Mouse (Mus musculus) heart, embryonic 11.5 days (tissue): Measurements from ENCODE around the gene Nanos3. TPM values are rescaled to one million over a fixed set of nuclear protein-coding genes. Genes with fewer than 3 reads are reported as not detected.

ENCODE experiments used
- ATAC-seq: fragments of 200-750 bp; cut with Nextera tagmentation; replicated peaks from 2 replicates; pipeline ENCODE4 v1.8.0; 2017; ENCODE audit warnings: moderate library complexity; ENCODE audit not compliant: insufficient number of reproducible peaks, low FRiP score, low TSS enrichment
- H3K27ac ChIP-seq: fragments of 300-500 bp; sonication (generic); 2 replicates; pipeline ENCODE4 v1.5.1; 2014; ENCODE audit warnings: mild to moderate bottlenecking, low read depth, low read length
- H3K27me3 ChIP-seq: fragments of 300-500 bp; sonication (generic); 2 replicates; pipeline ENCODE4 v1.6.1; 2014; ENCODE audit warnings: mild to moderate bottlenecking, low read length, mixed read lengths; ENCODE audit not compliant: control insufficient read depth, insufficient read depth
- H3K36me3 ChIP-seq: fragments of 300-500 bp; sonication (generic); 2 replicates; pipeline ENCODE4 v1.6.1; 2014; ENCODE audit warnings: mild to moderate bottlenecking, low read length, moderate library complexity, mixed read lengths; ENCODE audit not compliant: control insufficient read depth, insufficient read depth
- H3K4me1 ChIP-seq: fragments of 300-500 bp; sonication (generic); 2 replicates; pipeline ENCODE4 v1.6.1; 2014; ENCODE audit warnings: low read length; ENCODE audit not compliant: control insufficient read depth, insufficient read depth
- H3K4me2 ChIP-seq: fragments of 300-500 bp; sonication (generic); 2 replicates; pipeline ENCODE4 v1.6.1; 2014; ENCODE audit warnings: mild to moderate bottlenecking, moderate library complexity
- H3K4me3 ChIP-seq: fragments of 300-500 bp; sonication (generic); 2 replicates; pipeline ENCODE4 v1.5.1; 2014; ENCODE audit warnings: low read depth, low read length
- H3K9ac ChIP-seq: fragments of 300-500 bp; sonication (generic); 2 replicates; pipeline ENCODE4 v1.6.1; 2014; ENCODE audit warnings: mild to moderate bottlenecking, low read depth, low read length, moderate library complexity
- H3K9me3 ChIP-seq: fragments of 300-500 bp; sonication (generic); replicated peaks from 2 replicates; pipeline ENCODE4 v1.6.1; 2016; ENCODE audit warnings: low read length; ENCODE audit not compliant: control insufficient read depth
- WGBS: fragments of 180-500 bp; shearing (Covaris S2); extraction: QIAGEN DNeasy Blood & Tissue Kit; methylation state at CpG from one replicate; pipeline ENCODE4 v1.1.7; 2014; ENCODE audit not compliant: insufficient replicate concordance; 5-methylcytosine and 5-hydroxymethylcytosine counted together
- polyA plus RNA-seq: library from polyadenylated mRNA; unstranded; fragments of >200 nt; fragmentation: Nextera tagmentation; extraction: Ambion mirVana; gene quantifications from 2 replicates; pipeline ENCODE4 v1.2.1, GENCODE M21; 2014

Gene Nanos3
- polyA plus RNA-seq, result 1.4 and 2.8 TPM in 2 replicates

DNA sequence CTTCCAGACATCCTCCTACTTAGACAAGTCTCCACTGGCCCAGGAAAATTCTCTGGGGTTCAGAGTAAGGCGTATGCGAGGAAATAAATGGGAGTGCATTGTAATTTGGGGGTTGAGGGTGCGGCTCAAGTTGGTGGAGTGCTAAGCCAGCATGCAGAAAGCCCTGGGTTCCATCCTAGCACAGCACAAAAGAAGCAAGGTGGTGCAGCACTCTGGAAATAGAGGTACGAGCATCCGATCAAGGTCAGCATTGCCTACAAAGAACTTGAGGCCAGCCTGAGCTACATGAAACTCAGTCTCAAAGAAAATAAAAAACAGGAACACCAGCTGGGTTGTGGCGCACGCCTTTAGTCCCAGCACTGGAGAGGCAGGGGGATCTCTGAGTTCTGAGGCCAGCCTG is at the start of gene Nanos3:
Gene Nanos3 (minus strand): TSS at position 101 of the 400 bp plus-strand sequence.
- Histone ChIP-seq H3K36me3 (no peaks in the 10 kb centered on the region), H3K27ac (no peak within 1 kb of the TSS), H3K9me3 (no peaks in the 10 kb centered on the region), H3K27me3 (peaks cover 6% of the 10 kb centered on the region; the same call in 1 of the 2 replicates), H3K4me2 (peak within 1 kb of the TSS; percentile 90), H3K4me1 (peaks cover 30% of the 10 kb centered on the region), H3K9ac (peak within 1 kb of the TSS; percentile 98), H3K4me3 (peak within 1 kb of the TSS; percentile 79)
- 90% methylated on average over 7 of the region's 7 CpGs for WGBS
- no peak for ATAC-seq

DNA sequence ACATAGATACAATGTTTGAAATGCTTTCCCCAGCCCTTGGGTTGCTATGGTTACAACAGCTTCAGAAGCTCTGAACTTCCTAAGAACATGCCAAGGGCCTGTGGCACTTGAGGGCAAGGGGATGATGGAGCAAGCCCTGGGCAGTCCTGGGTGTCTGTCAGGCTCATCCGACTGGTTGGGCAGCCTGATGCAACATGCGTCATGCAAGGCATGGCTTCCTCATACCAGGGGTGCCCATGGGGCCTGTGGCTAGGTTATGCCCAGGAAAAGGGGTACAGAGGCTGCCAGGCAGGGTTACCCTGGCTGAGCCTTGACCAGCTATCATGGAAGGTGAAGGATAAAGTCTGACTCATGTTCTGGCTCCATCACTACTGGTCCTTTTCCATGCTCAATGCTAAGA is 48.0 kb upstream of the Nanos3 start:
- no peak for ATAC-seq
- Histone ChIP-seq H3K4me2 (no peak overlapping the region), H3K36me3 (peaks cover 9% of the 10 kb centered on the region), H3K4me1 (peaks cover 10% of the 10 kb centered on the region), H3K9me3 (no peaks in the 10 kb centered on the region), H3K27ac (no peak overlapping the region), H3K9ac (no peak overlapping the region), H3K27me3 (no peaks in the 10 kb centered on the region), H3K4me3 (no peak overlapping the region)
- WGBS, result 76% methylated on average over 2 of the region's 2 CpGs

DNA sequence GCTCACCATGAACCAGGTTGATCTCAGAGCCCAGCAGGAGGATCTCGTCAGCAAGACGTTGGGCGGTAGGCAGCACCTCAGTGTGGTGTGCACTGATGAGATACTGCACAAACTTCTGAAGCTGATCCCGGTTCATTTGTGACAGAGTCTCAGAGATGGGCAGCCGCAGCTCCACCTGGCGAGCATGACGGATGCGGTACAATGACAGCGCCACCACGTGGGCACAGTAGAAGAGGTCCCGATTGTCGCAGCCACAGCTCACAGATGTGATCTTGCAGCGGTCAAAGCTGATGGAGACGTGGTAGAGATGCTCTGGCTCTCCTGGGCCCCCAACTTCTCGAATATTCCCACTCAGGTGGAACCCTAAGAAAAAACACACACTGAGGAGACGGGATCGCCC is 45.7 kb upstream of the Nanos3 start:
- H3K4me1 ChIP-seq, result peaks cover 3% of the 10 kb centered on the region
- H3K27me3 ChIP-seq, result no peaks in the 10 kb centered on the region
- peaks cover 15% of the 10 kb centered on the region for H3K36me3 ChIP-seq
- H3K4me3 ChIP-seq, result no peak overlapping the region
- no peak overlapping the region for H3K27ac ChIP-seq
- WGBS, result 76% methylated on average over 17 of the region's 17 CpGs
- no peak overlapping the region for H3K9ac ChIP-seq
- no peak for ATAC-seq
- H3K4me2 ChIP-seq, result no peak overlapping the region
- H3K9me3 ChIP-seq, result no peaks in the 10 kb centered on the region

DNA sequence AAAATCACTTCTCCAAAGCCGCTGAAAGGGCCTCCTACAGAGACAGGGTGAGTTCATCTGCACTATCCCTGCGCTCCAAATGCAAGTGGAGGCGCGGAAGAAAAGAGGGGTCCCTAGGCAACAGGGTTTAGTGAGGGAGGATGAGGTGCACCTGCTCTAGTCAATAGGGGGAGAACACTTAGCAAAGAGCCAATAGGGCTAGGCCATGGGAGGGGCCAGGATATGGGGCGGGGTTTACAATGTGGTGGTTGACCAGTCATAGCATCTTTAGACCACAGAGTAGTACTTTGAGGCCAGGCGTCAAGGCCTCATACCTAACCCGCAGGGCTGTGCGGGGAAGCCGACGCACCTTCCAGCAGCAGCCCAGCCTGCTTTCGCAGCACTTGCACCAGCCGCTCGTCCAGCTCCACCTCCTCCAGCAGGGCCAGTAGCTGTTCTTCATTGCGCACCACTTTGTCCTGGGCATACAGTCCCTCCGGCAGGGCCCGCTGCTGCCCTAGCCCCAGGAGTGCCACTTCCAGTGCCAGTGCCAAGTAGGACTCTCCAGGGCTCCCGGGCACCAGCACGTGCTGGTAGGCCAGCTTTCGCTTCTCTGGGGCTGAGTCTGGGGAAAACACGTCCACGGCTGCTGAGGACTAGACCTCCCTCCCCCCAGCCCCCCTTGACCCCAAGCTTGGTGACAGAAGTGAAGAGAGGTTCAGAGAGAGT is 38.5 kb upstream of the Nanos3 start:
- no peak overlapping the region for H3K9ac ChIP-seq
- no peak for ATAC-seq
- no peak overlapping the region for H3K27ac ChIP-seq
- no peaks in the 10 kb centered on the region for H3K4me1 ChIP-seq
- WGBS, result 85% methylated on average over 21 of the region's 21 CpGs
- H3K36me3 ChIP-seq, result peaks cover 29% of the 10 kb centered on the region
- no peak overlapping the region for H3K4me2 ChIP-seq
- no peaks in the 10 kb centered on the region for H3K9me3 ChIP-seq
- no peak overlapping the region for H3K4me3 ChIP-seq
- H3K27me3 ChIP-seq, result no peaks in the 10 kb centered on the region

DNA sequence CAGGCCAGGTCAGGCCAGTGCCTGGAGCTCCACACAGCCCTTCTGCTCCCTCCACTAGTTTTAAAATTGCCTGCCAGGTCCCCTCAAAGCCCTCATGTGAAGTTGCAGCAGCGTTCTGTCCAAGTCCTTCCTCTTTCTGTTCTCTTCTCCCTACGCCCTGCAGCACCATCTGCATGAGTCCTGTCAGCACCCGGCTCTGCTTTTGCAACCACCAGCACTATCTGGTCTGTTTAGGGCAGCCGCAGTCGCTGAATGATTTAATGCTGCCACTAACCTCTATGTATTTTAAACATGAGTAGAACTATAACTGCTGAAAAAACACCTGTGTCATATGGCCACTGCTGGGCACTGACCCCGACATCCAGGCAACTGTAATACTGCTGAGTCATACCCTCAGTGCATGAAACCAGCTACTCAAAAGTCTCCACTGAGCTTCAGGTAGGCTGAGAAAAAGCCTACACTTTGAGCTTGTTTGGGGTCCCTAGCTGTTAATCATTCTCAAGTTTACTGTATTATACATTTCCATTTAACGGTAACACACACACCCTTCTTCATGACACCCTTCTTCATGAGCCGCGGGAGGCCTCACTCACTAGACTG is 37.6 kb upstream of the Nanos3 start:
- H3K9me3 ChIP-seq, result no peaks in the 10 kb centered on the region
- no peak overlapping the region for H3K4me3 ChIP-seq
- no peaks in the 10 kb centered on the region for H3K4me1 ChIP-seq
- WGBS, result 85% methylated on average over 9 of the region's 9 CpGs
- H3K9ac ChIP-seq, result no peak overlapping the region
- H3K27ac ChIP-seq, result no peak overlapping the region
- no peaks in the 10 kb centered on the region for H3K27me3 ChIP-seq
- ATAC-seq, result no peak
- no peak overlapping the region for H3K4me2 ChIP-seq
- H3K36me3 ChIP-seq, result peaks cover 29% of the 10 kb centered on the region

DNA sequence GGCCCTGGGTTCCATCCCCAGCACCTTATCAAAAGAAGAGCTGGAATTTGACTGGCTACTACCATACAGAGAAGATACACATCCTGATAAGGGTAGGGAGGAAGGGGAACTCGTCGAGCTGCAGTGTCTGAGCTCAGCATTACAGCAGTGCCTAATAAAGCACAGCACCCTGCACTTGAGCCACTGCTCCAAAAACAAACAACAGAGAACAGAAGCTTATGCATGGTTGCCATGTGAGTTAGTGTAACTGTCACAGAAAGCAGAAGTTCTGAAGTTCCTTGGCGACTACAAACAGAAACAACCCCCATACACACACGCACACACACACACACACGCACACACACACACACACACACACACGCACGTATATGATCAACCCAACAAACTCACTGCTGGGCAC is 35.1 kb upstream of the Nanos3 start:
- Histone ChIP-seq H3K9me3 (no peaks in the 10 kb centered on the region), H3K4me3 (no peak overlapping the region), H3K27ac (no peak overlapping the region), H3K27me3 (no peaks in the 10 kb centered on the region), H3K36me3 (peaks cover 30% of the 10 kb centered on the region), H3K4me1 (no peaks in the 10 kb centered on the region), H3K4me2 (no peak overlapping the region), H3K9ac (no peak overlapping the region)
- no peak for ATAC-seq
- WGBS, result 63% methylated on average over 7 of the region's 7 CpGs

DNA sequence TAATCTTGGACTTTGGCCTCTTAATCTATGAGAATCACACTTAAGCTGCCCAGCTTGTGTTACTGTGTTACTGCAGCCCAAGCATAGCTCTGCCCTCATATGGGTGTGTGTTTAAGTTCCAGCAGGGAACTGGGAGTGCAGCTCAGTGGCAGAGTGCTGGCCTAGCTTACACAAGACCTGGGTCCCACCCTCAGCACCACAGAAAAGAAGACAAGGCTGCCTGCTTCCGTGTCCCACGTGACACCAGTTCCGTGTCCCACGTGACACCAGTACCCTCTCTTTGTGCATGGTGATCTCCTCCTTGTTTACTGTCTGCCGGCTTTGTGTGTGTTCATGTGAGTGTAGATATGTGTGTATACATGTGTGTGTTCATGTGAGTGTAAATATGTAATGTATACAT is 33.1 kb upstream of the Nanos3 start:
- ATAC-seq, result no peak
- Histone ChIP-seq H3K4me3 (no peak overlapping the region), H3K9me3 (no peaks in the 10 kb centered on the region), H3K9ac (no peak overlapping the region), H3K27me3 (no peaks in the 10 kb centered on the region), H3K4me1 (no peaks in the 10 kb centered on the region), H3K36me3 (peaks cover 19% of the 10 kb centered on the region), H3K4me2 (no peak overlapping the region), H3K27ac (no peak overlapping the region)
- 89% methylated on average over 5 of the region's 5 CpGs for WGBS

DNA sequence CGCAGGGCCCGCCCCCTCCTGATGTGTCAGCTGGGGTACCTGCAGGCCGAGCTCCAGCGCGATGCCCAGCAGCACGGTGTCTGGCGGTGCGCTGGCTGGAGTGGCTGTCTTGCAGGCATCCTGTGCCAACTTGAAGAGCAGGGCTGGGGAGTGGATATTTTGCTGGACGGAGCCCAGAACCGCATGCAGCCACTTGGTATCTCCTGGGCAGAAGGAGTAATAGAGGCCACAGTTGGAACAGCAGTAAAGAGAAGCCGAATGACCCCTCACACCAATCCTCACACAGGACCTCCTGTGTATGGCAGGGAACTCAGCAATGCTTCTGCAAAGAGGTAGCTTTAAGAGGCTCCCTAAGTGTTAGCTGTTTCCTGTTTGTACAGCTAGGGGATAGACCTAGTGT is 32.2 kb upstream of the Nanos3 start:
- no peak overlapping the region for H3K9ac ChIP-seq
- H3K27ac ChIP-seq, result no peak overlapping the region
- 89% methylated on average over 11 of the region's 11 CpGs for WGBS
- no peak overlapping the region for H3K4me2 ChIP-seq
- no peaks in the 10 kb centered on the region for H3K9me3 ChIP-seq
- no peak overlapping the region for H3K4me3 ChIP-seq
- ATAC-seq, result no peak
- peaks cover 17% of the 10 kb centered on the region for H3K36me3 ChIP-seq
- H3K4me1 ChIP-seq, result no peaks in the 10 kb centered on the region
- no peaks in the 10 kb centered on the region for H3K27me3 ChIP-seq

DNA sequence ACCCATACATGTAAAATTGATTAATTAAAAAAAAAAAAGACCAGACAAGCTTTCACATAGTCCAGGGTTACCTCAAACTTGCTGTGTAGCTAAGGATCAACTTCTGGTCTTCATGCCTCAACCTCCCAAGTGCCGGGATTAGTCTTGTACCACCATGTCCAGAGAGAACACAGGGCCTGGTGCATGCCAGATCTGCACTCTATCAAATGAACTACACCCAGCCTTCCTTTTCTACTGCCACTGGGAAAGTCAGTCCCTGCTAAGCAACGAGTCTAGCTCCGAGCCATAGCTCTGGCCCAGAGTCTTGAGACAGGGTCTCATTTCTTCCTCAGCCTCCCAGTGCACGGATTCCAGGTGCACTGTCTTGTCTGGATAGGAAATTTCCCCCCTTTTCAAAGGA is 28.3 kb upstream of the Nanos3 start:
- 85% methylated on average over 4 of the region's 4 CpGs for WGBS

More for the DNA sequence above, 28.3 kb upstream of the Nanos3 start:
- Histone ChIP-seq H3K27ac (no peak overlapping the region), H3K4me2 (no peak overlapping the region), H3K9me3 (no peaks in the 10 kb centered on the region), H3K27me3 (no peaks in the 10 kb centered on the region), H3K9ac (no peak overlapping the region), H3K4me3 (no peak overlapping the region), H3K36me3 (peaks cover 30% of the 10 kb centered on the region), H3K4me1 (peaks cover 6% of the 10 kb centered on the region)
- ATAC-seq, result no peak
